Comparison of ENCODE assay signal across 28 mouse cellular contexts in genomic region chr11:103169664-103170063, GRCm38 (mm10). TPM values are rescaled to one million over a fixed set of nuclear protein-coding genes. Genes with fewer than 3 reads are reported as not detected.
DNase-seq lines count a peak whose midpoint lies in the region; ATAC-seq and TF ChIP-seq lines count a peak whose summit lies in the region.
"Had no signal": no experiment of that assay in that cellular context is flagged by ENCODE, and none has a peak within 500 bp of the region (broad histone marks: within the 10 kb centered on the region; RNA-seq: fewer than 3 reads in every experiment).

No protein-coding gene starts in this region.

- H3K27ac ChIP-seq in heart, embryonic 15.5 days: no peak overlapping the region
- H3K27ac ChIP-seq in liver, postnatal 0 days (ENCODE audit: low read depth): no peak overlapping the region
- no peak overlapping the region for H3K27ac ChIP-seq in liver, embryonic 11.5 days (ENCODE audit: low read depth, low read length)
- no peak overlapping the region; the same call in 1 of the 2 replicates for H3K27ac ChIP-seq in hindbrain, postnatal 0 days
- H3K27ac ChIP-seq in neural tube, embryonic 14.5 days (ENCODE audit: low read depth, low read length): no peak overlapping the region
- H3K27ac ChIP-seq: embryonic facial prominence, embryonic 10.5 days; heart, embryonic 13.5 days; limb, embryonic 15.5 days had no signal

- peaks cover 31% of the 10 kb centered on the region for H3K27me3 ChIP-seq in heart, embryonic 15.5 days
- H3K27me3 ChIP-seq in liver, postnatal 0 days (ENCODE audit: insufficient read depth, low read length): peaks cover 28% of the 10 kb centered on the region
- peaks cover 46% of the 10 kb centered on the region for H3K27me3 ChIP-seq in liver, embryonic 11.5 days (replicated peaks; ENCODE audit: control insufficient read depth, insufficient read depth, low read length)
- no peaks in the 10 kb centered on the region for H3K27me3 ChIP-seq in hindbrain, postnatal 0 days (ENCODE audit: insufficient read depth, low read length)
- peaks cover 4% of the 10 kb centered on the region; the same call in 1 of the 2 replicates for H3K27me3 ChIP-seq in neural tube, embryonic 14.5 days (ENCODE audit: control insufficient read depth, insufficient read depth, low read length)

- no peak for TF ChIP-seq CTCF in liver, postnatal 0 days (IDR thresholded peaks at IDR 0.05; ENCODE audit: low read depth)
- TF ChIP-seq CTCF in hindbrain, postnatal 0 days (IDR thresholded peaks at IDR 0.05; ENCODE audit: low read depth): no peak

- DNase-seq in heart, adult 18-20 months: no peak
- no peak for DNase-seq in liver, postnatal 0 days
- DNase-seq in liver, embryonic 11.5 days (ENCODE audit: low spot score): no peak
- no peak for DNase-seq in hindbrain, postnatal 0 days (ENCODE audit: low spot score)
- no peak for DNase-seq in natural killer cell, adult 2 months (ENCODE audit: low spot score in 2 of 2)
- DNase-seq: adrenal gland, adult 2 months; cerebellum, adult 9-10 months; heart, postnatal 4 days; lung, postnatal 10 days; right cerebral cortex, postnatal 14 days; spleen, adult 18-20 months had no signal

- H3K36me3 ChIP-seq in heart, embryonic 15.5 days: no peaks in the 10 kb centered on the region
- H3K36me3 ChIP-seq in liver, postnatal 0 days (replicated peaks; ENCODE audit: insufficient read depth, low read length): no peaks in the 10 kb centered on the region
- no peaks in the 10 kb centered on the region for H3K36me3 ChIP-seq in liver, embryonic 11.5 days (ENCODE audit: control insufficient read depth, insufficient read depth, low read length)
- H3K36me3 ChIP-seq in hindbrain, postnatal 0 days (ENCODE audit: insufficient read depth, low read length): no peaks in the 10 kb centered on the region
- no peaks in the 10 kb centered on the region for H3K36me3 ChIP-seq in neural tube, embryonic 14.5 days (ENCODE audit: control insufficient read depth, insufficient read depth, low read length)
- H3K36me3 ChIP-seq: embryonic facial prominence, embryonic 10.5 days; heart, embryonic 13.5 days; limb, embryonic 15.5 days had no signal

- TF ChIP-seq EP300 in liver, postnatal 0 days (IDR thresholded peaks at IDR 0.05; ENCODE audit: low read depth): no peak

- 0 out of 2 replicates have a peak overlapping the region, but pooled peaks have one; percentile 96 for H3K4me2 ChIP-seq in heart, embryonic 15.5 days
- H3K4me2 ChIP-seq in liver, postnatal 0 days (ENCODE audit: low read depth, low read length): 0 out of 2 replicates have a peak overlapping the region, but pooled peaks have one; percentile 74
- no peak overlapping the region for H3K4me2 ChIP-seq in liver, embryonic 11.5 days
- peak overlapping the region; percentile 86 for H3K4me2 ChIP-seq in hindbrain, postnatal 0 days (ENCODE audit: low read depth, low read length)
- H3K4me2 ChIP-seq in neural tube, embryonic 14.5 days (ENCODE audit: low read depth, low read length): peak overlapping the region; percentile 81; the same call in 1 of the 2 replicates

- 90% methylated on average over 5 of the region's 5 CpGs for WGBS in heart, embryonic 15.5 days
- 80% methylated on average over 5 of the region's 5 CpGs for WGBS in liver, postnatal 0 days (ENCODE audit: insufficient replicate concordance)
- 75% methylated on average over 5 of the region's 5 CpGs for WGBS in liver, embryonic 11.5 days
- 82% methylated on average over 5 of the region's 5 CpGs for WGBS in hindbrain, postnatal 0 days
- WGBS in neural tube, embryonic 14.5 days: 85% methylated on average over 5 of the region's 5 CpGs

- no peaks in the 10 kb centered on the region for H3K9me3 ChIP-seq in heart, embryonic 15.5 days (replicated peaks)
- 0 out of 2 replicates have a peak, but pooled peaks cover 2% of the 10 kb centered on the region for H3K9me3 ChIP-seq in liver, postnatal 0 days (ENCODE audit: low read length)
- no peaks in the 10 kb centered on the region; the same call in 1 of the 2 replicates for H3K9me3 ChIP-seq in liver, embryonic 11.5 days (ENCODE audit: control insufficient read depth, low read length)
- no peaks in the 10 kb centered on the region for H3K9me3 ChIP-seq in hindbrain, postnatal 0 days (ENCODE audit: low read length)
- no peaks in the 10 kb centered on the region for H3K9me3 ChIP-seq in neural tube, embryonic 14.5 days (ENCODE audit: control insufficient read depth, low read length)
- H3K9me3 ChIP-seq: embryonic facial prominence, embryonic 10.5 days; heart, embryonic 13.5 days; limb, embryonic 15.5 days had no signal

- H3K4me3 ChIP-seq in heart, embryonic 15.5 days: no peak overlapping the region
- H3K4me3 ChIP-seq in liver, postnatal 0 days (ENCODE audit: low read depth, low read length): no peak overlapping the region
- H3K4me3 ChIP-seq in liver, embryonic 11.5 days (ENCODE audit: low read depth, low read length): no peak overlapping the region
- peak overlapping the region; percentile 74; the same call in 1 of the 2 replicates for H3K4me3 ChIP-seq in hindbrain, postnatal 0 days (ENCODE audit: low read length)
- H3K4me3 ChIP-seq in neural tube, embryonic 14.5 days (ENCODE audit: low read depth, low read length): peak overlapping the region; percentile 62

- H3K9ac ChIP-seq in heart, embryonic 15.5 days: no peak overlapping the region
- H3K9ac ChIP-seq in liver, postnatal 0 days (replicated peaks): no peak overlapping the region
- no peak overlapping the region for H3K9ac ChIP-seq in liver, embryonic 11.5 days (ENCODE audit: low read depth, low read length)
- no peak overlapping the region for H3K9ac ChIP-seq in hindbrain, postnatal 0 days (replicated peaks; ENCODE audit: low read length)
- H3K9ac ChIP-seq in neural tube, embryonic 14.5 days (replicated peaks; ENCODE audit: low read depth, low read length): no peak overlapping the region
- H3K9ac ChIP-seq: limb, embryonic 15.5 days had no signal

- peaks cover 23% of the 10 kb centered on the region for H3K4me1 ChIP-seq in heart, embryonic 15.5 days (replicated peaks)
- H3K4me1 ChIP-seq in liver, postnatal 0 days (ENCODE audit: insufficient read depth): peaks cover 18% of the 10 kb centered on the region
- peaks cover 7% of the 10 kb centered on the region for H3K4me1 ChIP-seq in liver, embryonic 11.5 days (replicated peaks; ENCODE audit: control insufficient read depth, insufficient read depth, low read length)
- H3K4me1 ChIP-seq in hindbrain, postnatal 0 days (ENCODE audit: insufficient read depth, low read length): peaks cover 6% of the 10 kb centered on the region
- peaks cover 13% of the 10 kb centered on the region for H3K4me1 ChIP-seq in neural tube, embryonic 14.5 days (ENCODE audit: control insufficient read depth, insufficient read depth, low read length)

- ATAC-seq in heart, embryonic 15.5 days (replicated peaks; ENCODE audit: insufficient number of reproducible peaks, insufficient read depth, low FRiP score, low read depth): no peak
- no peak for ATAC-seq in liver, postnatal 0 days
- ATAC-seq in liver, embryonic 11.5 days (replicated peaks; ENCODE audit: low FRiP score): no peak
- ATAC-seq in hindbrain, postnatal 0 days: no peak
- no peak for ATAC-seq in neural tube, embryonic 14.5 days (ENCODE audit: low read depth)
- ATAC-seq: intestine, embryonic 16.5 days had no signal

RNA-seq across cellular contexts. Expression of gene Fmnl1, which starts 1.2 kb away (rescaled TPM):
- 1.5 and 4.6 TPM in 2 replicates for polyA plus RNA-seq in heart, embryonic 15.5 days (2015; fragmentation: Nextera tagmentation; extraction: Ambion mirVana)
- total RNA-seq in heart, adult 18-20 months (2021): 10 to 100 TPM; 18.1 to 20.2 TPM
- 4.1 and 5.9 TPM in 2 replicates for polyA plus RNA-seq in liver, postnatal 0 days (2015; fragmentation: Nextera tagmentation; extraction: Ambion mirVana)
- polyA plus RNA-seq in liver, embryonic 11.5 days (2014; fragmentation: Nextera tagmentation; extraction: Ambion mirVana): 6.3 and 6.9 TPM in 2 replicates
- 12.8 and 15.5 TPM in 2 replicates for total RNA-seq in hindbrain, postnatal 0 days (2014; rRNA removed)
- 6.4 and 6.9 TPM in 2 replicates for polyA plus RNA-seq in hindbrain, postnatal 0 days (2015; fragmentation: Nextera tagmentation; extraction: Ambion mirVana)
- polyA plus RNA-seq in neural tube, embryonic 14.5 days (2014; fragmentation: Nextera tagmentation; extraction: Ambion mirVana): 5.1 and 9.2 TPM in 2 replicates

RNA-seq across cellular contexts. Expression of gene Hexim2, which starts 37.4 kb away (rescaled TPM):
- 5.5 and 6.4 TPM in 2 replicates for polyA plus RNA-seq in heart, embryonic 15.5 days (2015; fragmentation: Nextera tagmentation; extraction: Ambion mirVana)
- total RNA-seq in heart, adult 18-20 months (2021): 1 to 10 TPM; 1.6 to 1.7 TPM
- polyA plus RNA-seq in liver, postnatal 0 days (2015; fragmentation: Nextera tagmentation; extraction: Ambion mirVana): 3.4 and 3.7 TPM in 2 replicates
- polyA plus RNA-seq in liver, embryonic 11.5 days (2014; fragmentation: Nextera tagmentation; extraction: Ambion mirVana): 11.9 and 13.8 TPM in 2 replicates
- 28.9 and 40.4 TPM in 2 replicates for total RNA-seq in hindbrain, postnatal 0 days (2014; rRNA removed)
- polyA plus RNA-seq in hindbrain, postnatal 0 days (2015; fragmentation: Nextera tagmentation; extraction: Ambion mirVana): 30.2 and 30.7 TPM in 2 replicates
- polyA plus RNA-seq in neural tube, embryonic 14.5 days (2014; fragmentation: Nextera tagmentation; extraction: Ambion mirVana): 24.4 and 29.8 TPM in 2 replicates
- total RNA-seq: monocyte, adult 5-6 weeks had no signal

RNA-seq across cellular contexts. Expression of gene 1700023F06Rik, which starts 38.7 kb away (rescaled TPM):
- polyA plus RNA-seq in heart, embryonic 15.5 days (2015; fragmentation: Nextera tagmentation; extraction: Ambion mirVana): 0.18 and 0.37 TPM in 2 replicates
- not detected for total RNA-seq in heart, adult 18-20 months (2021)
- polyA plus RNA-seq in liver, postnatal 0 days (2015; fragmentation: Nextera tagmentation; extraction: Ambion mirVana): 0.09 TPM in 1 of 2 replicates, not detected in the other
- polyA plus RNA-seq in liver, embryonic 11.5 days (2014; fragmentation: Nextera tagmentation; extraction: Ambion mirVana): 0.15 TPM in 1 of 2 replicates, not detected in the other
- total RNA-seq in hindbrain, postnatal 0 days (2014; rRNA removed): not detected in 2 replicates
- polyA plus RNA-seq in hindbrain, postnatal 0 days (2015; fragmentation: Nextera tagmentation; extraction: Ambion mirVana): 3.7 and 4.7 TPM in 2 replicates
- polyA plus RNA-seq in neural tube, embryonic 14.5 days (2014; fragmentation: Nextera tagmentation; extraction: Ambion mirVana): 1.4 and 2.4 TPM in 2 replicates
- total RNA-seq: common myeloid progenitor, adult 5-6 weeks; gastrocnemius, adult 8-10 months; granulocyte monocyte progenitor cell, adult 5-6 weeks; heart, postnatal 4 days; monocyte, adult 5-6 weeks; neutrophil, adult 5-6 weeks had no signal
- polyA plus RNA-seq: heart, embryonic 13.5 days; liver, embryonic 16.5 days had no signal

RNA-seq across cellular contexts. Expression of gene Spata32, which starts 48.6 kb away (rescaled TPM):
- not detected in 2 replicates for polyA plus RNA-seq in heart, embryonic 15.5 days (2015; fragmentation: Nextera tagmentation; extraction: Ambion mirVana)
- total RNA-seq in heart, adult 18-20 months (2021): not detected
- polyA plus RNA-seq in liver, postnatal 0 days (2015; fragmentation: Nextera tagmentation; extraction: Ambion mirVana): not detected in 2 replicates
- polyA plus RNA-seq in liver, embryonic 11.5 days (2014; fragmentation: Nextera tagmentation; extraction: Ambion mirVana): not detected in 2 replicates
- 1.4 and 1.5 TPM in 2 replicates for total RNA-seq in hindbrain, postnatal 0 days (2014; rRNA removed)
- polyA plus RNA-seq in hindbrain, postnatal 0 days (2015; fragmentation: Nextera tagmentation; extraction: Ambion mirVana): 1.6 TPM in 2 replicates
- 0.32 and 0.92 TPM in 2 replicates for polyA plus RNA-seq in neural tube, embryonic 14.5 days (2014; fragmentation: Nextera tagmentation; extraction: Ambion mirVana)
- total RNA-seq: adrenal gland, adult 2 months; gastrocnemius, adult 8-10 months; heart, postnatal 4 days; megakaryocyte progenitor cell, adult 5-6 weeks; monocyte, adult 5-6 weeks; neutrophil, adult 5-6 weeks had no signal
- polyA plus RNA-seq: adrenal gland, adult 2 months; C2C12; embryonic facial prominence, embryonic 10.5 days; heart, embryonic 13.5 days; intestine, embryonic 16.5 days; kidney, embryonic 14.5 days; large intestine, adult 2 months; limb, embryonic 15.5 days; liver, embryonic 16.5 days; stomach, embryonic 14.5 days had no signal

RNA-seq across cellular contexts. Expression of gene Hexim1, which starts 53.6 kb away (rescaled TPM):
- polyA plus RNA-seq in heart, embryonic 15.5 days (2015; fragmentation: Nextera tagmentation; extraction: Ambion mirVana): 2.6 and 3.0 TPM in 2 replicates
- total RNA-seq in heart, adult 18-20 months (2021): 10 to 100 TPM; 20.0 to 21.5 TPM
- 2.6 and 2.7 TPM in 2 replicates for polyA plus RNA-seq in liver, postnatal 0 days (2015; fragmentation: Nextera tagmentation; extraction: Ambion mirVana)
- polyA plus RNA-seq in liver, embryonic 11.5 days (2014; fragmentation: Nextera tagmentation; extraction: Ambion mirVana): 4.6 and 6.1 TPM in 2 replicates
- total RNA-seq in hindbrain, postnatal 0 days (2014; rRNA removed): 15.1 and 15.8 TPM in 2 replicates
- polyA plus RNA-seq in hindbrain, postnatal 0 days (2015; fragmentation: Nextera tagmentation; extraction: Ambion mirVana): 4.4 and 5.1 TPM in 2 replicates
- polyA plus RNA-seq in neural tube, embryonic 14.5 days (2014; fragmentation: Nextera tagmentation; extraction: Ambion mirVana): 5.8 and 6.1 TPM in 2 replicates

Comparison
In these comparisons a context has a peak if more than half of its experiments do, and no peak if none do; other contexts are left out.
1. H3K4me3 ChIP-seq: peak in hindbrain, postnatal 0 days (single experiment) and neural tube, embryonic 14.5 days (single experiment); none in heart, embryonic 15.5 days (single experiment), liver, postnatal 0 days (single experiment) and liver, embryonic 11.5 days (single experiment).